Mouse (Mus musculus): ENCODE measurements around the gene Hist1h1d.
A peak's percentile ranks its signal among the peaks of the same experiment; 100 is the strongest.
"Not testable (repeated sequence)": the region's sequence is repeated elsewhere in the genome, so short reads cannot be mapped to it uniquely, and the experiment has no call there.

Hist1h1d gene

DNA sequence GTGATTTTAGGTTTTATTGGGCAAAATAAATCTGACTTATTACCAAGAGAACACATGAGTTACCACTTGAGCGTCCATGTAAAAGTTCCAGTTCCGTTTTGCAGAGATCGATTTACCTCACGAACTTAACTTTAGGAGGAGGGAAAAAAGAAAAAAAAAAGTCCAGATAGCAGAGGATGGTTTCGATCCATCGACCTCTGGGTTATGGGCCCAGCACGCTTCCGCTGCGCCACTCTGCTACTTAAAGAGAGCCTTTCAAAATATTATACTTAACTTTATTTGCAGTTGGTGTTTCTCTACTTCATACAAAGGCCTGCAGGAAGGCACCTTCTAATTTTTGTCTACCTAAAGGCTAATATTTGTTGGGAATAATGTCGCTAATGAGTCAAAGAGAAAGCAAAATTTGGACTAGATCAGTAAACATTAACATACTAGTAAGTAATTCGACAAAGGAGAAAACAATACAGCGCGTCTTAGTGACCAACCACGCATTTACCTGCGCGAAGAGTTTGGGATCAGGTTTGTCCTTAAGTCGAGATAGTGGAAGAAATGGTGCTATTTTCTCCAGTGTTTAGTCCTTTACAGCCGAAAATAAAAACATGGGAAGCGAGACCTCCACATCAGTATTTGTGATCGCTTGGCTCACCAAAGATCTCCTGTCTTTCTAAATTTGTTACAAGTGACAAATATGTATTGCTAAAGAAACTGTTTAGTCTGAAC lies 22.7 kb upstream of the Hist1h1d start:
- DNase-seq (ENCODE audit: extremely low spot score, low spot score) = peak; percentile 63

GRCm38 (mm10) chr13:23530901-23531875 lies 21.9 kb upstream of the Hist1h1d start, which contains the start of gene Hist1h4h:
TSS of gene Hist1h4h (plus strand) at chr13:23531050.
- DNase-seq (ENCODE audit: extremely low spot score, low spot score) = peak; percentile 98

DNA sequence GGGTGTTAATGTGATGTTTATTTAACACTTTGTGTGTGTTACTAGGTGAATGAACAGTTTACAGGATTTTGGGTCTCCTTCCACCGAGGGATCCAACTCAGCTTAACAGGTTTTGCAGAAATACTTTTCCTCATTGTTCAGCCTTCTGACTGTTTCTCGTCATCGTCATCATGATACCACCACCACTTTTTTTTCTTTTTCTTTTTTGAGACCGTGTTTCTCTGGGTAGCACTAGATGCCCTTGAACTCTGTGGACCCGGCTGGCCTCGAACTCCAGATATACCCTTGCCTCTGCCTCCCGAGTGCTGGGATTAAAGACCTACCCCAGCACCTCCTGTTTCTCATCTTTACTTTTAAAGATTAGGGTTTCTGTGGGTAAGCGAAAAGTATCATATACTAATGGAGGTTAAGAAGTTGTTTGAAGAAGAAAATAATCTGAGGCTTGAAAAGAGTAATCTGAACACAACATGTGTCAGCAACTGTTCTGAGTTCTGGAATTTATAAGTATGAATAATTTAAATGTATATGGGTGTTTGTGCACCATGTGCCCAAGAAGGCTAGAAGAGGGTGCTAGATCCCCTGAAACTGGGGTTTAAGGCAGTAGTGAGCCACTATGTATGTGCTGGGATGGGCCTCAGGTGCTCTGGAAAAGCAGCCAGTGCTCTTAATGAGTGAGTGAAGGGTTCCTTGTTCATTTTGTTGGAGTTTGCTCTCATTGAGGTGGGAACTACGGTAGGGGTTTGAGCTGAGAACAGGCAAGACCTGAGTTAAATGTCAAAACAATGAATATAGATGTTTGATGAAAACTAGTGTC lies 20.6 kb upstream of the Hist1h1d start:
- peak; percentile 27 for DNase-seq (ENCODE audit: extremely low spot score, low spot score)

DNA sequence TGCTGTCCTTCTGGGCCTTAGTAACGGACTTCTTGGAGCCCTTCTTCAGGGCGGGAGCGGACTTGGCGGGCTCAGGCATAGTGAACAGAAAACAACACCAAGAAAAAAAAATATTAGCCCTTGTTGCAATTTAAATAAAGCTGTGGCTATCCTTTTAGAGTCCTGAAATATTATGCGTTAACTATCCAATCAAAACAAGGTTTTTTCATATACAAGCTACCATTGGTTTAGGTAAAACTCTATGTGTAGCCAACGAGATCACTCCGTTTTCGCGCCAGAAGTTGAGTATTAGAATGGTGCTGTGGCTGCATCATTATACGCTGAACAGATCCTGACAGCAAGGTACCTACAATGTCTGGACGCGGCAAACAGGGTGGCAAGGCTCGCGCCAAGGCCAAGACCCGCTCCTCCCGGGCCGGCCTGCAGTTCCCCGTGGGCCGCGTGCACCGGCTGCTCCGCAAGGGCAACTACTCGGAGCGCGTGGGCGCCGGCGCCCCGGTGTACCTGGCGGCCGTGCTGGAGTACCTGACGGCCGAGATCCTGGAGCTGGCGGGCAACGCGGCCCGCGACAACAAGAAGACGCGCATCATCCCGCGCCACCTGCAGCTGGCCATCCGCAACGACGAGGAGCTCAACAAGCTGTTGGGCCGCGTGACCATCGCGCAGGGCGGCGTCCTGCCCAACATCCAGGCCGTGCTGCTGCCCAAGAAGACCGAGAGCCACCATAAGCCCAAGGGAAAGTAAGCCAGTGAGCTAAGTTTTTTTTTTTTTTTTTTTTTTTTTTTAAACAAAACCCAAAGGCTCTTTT lies 19.3 kb upstream of the Hist1h1d start, which contains the start of gene Hist1h2af:
TSS of gene Hist1h2af (plus strand) at position 347 of the 808 bp plus-strand sequence.
- DNase-seq (ENCODE audit: extremely low spot score, low spot score) = peak; percentile 79

DNA sequence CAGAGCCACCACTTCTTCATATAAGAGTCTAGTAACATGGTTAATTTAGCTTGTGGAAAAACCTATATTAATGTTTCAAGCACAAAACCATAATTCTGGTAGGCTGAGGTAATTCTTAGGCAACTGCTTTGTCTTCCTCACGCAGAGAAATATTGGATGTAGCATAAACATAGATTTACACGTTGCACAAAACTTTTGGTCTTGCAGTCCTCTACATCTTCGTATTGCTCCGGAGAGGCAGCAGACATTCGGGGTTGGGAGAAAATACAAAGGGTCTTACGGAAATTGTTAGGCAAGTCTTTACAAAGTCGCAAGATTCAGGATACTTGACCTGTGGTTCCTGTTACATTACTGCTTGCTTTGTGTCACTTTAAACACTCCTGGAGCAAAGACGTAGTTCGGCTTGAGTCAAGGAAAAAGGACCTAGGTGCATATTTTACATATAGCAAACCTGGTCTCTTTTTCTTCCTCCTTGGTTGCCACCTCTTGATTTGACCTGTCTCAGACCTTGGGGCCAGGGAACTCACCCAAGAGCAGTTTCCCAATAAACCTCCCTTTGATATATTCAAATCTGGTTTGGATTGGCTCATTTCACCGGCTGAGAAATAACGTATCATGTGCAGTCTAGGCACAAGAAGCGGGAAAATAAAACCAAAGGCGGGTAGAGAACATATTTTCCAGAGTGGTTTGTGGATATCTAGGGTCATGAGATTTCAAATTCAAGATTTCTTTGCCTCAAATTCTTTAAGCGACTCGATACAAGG lies 18.5 kb upstream of the Hist1h1d start:
- no peak for DNase-seq (ENCODE audit: extremely low spot score, low spot score)

DNA sequence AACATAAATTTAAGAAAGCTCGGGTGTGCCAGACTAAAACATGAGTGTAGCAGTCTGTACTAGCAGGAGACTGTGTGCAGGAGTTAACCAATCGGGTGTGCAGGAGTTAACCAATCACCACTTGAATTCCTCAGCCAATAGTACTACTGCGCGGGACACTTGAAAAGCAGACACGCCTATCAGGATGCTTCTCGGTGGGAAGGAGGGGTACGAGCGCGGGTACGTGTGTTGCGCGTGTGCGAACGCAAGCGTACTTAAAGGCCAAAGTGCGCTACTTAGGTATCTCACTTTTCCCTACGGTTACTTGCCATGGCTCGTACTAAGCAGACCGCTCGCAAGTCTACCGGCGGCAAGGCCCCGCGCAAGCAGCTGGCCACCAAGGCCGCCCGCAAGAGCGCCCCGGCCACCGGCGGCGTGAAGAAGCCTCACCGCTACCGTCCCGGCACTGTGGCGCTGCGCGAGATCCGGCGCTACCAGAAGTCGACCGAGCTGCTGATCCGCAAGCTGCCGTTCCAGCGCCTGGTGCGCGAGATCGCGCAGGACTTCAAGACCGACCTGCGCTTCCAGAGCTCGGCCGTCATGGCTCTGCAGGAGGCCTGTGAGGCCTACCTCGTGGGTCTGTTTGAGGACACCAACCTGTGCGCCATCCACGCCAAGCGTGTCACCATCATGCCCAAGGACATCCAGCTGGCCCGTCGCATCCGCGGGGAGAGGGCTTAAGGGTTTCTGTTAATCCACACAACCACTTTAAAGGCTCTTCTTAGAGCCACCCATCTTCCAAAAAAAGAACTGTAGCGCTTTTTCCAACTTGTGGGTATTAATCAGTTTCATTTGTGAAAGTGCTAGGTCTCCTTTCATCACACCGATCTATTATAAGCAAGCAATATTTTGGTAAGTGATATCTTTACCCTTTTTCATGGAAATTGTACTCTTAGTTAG lies 17.7 kb upstream of the Hist1h1d start, which contains the start of gene Hist1h3g:
TSS of gene Hist1h3g (plus strand) at position 286 of the 939 bp plus-strand sequence.
- DNase-seq (ENCODE audit: extremely low spot score, low spot score) = peak; percentile 89

DNA sequence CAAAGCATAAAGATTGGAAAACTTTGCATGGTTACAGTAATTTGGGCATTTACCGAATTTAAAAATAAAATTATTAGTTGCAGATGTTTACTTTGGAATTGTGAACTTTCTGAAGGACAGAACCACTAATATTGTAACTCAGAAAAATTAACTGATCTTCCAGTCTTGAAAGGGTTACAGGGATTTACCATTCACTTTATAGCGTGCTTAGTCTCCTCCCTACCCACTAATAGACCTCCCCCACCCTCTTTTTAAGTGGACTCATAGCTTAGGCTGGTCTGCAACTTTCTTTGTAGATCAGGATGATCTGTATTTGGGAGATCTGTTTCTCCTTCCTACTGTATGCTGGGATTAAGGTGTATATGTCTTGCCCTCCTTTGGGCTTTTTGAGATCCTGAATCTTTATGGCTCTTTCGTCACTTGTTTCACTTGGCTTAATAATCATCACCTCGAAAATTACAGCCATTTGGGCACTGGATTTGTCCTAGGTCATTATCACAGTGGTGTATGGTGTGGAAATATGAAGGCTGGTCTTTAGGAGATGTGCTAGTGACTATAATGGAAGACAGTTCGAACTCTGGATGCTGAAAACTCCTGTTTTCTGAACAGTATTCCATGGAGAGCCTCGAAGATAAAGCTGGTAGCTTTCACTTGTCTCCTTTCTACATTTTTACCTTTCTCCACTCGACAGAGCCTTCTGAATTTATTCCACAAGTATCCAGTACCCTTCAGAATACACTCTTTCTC lies 16.8 kb upstream of the Hist1h1d start:
- DNase-seq (ENCODE audit: extremely low spot score, low spot score) = no peak

GRCm38 (mm10) chr13:23537006-23537710 lies 15.9 kb upstream of the Hist1h1d start:
- DNase-seq (ENCODE audit: extremely low spot score, low spot score) = no peak

- DNase-seq (ENCODE audit: extremely low spot score, low spot score) = no peak
These were observed 14.8 kb upstream of the Hist1h1d start for GRCm38 (mm10) chr13:23538249-23538648.

GRCm38 (mm10) chr13:23539821-23540220 lies 13.2 kb upstream of the Hist1h1d start:
- DNase-seq (ENCODE audit: extremely low spot score, low spot score) = not testable (repeated sequence)

DNA sequence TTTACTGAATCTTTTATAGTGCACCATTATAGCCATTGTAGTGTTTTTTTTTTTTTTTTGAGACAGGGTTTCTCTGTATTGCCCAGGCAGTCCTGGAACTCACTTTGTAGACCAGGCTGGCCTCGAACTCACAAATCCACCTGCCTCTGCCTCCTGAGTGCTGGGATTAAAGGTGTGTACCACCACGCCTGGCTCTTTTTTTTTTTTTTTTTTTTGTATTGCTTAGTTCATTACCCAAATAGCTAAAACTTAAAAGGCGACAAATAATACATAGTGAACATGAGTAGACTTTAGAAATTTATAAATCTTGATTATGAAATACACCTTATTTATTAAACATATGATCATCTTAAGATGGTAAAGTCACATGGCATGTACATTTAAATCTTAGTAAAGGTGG lies 11.6 kb upstream of the Hist1h1d start:
- DNase-seq (ENCODE audit: extremely low spot score, low spot score) = no peak

- DNase-seq (ENCODE audit: extremely low spot score, low spot score) = not testable (repeated sequence)
These were observed 10.7 kb upstream of the Hist1h1d start for GRCm38 (mm10) chr13:23542225-23542980.

DNA sequence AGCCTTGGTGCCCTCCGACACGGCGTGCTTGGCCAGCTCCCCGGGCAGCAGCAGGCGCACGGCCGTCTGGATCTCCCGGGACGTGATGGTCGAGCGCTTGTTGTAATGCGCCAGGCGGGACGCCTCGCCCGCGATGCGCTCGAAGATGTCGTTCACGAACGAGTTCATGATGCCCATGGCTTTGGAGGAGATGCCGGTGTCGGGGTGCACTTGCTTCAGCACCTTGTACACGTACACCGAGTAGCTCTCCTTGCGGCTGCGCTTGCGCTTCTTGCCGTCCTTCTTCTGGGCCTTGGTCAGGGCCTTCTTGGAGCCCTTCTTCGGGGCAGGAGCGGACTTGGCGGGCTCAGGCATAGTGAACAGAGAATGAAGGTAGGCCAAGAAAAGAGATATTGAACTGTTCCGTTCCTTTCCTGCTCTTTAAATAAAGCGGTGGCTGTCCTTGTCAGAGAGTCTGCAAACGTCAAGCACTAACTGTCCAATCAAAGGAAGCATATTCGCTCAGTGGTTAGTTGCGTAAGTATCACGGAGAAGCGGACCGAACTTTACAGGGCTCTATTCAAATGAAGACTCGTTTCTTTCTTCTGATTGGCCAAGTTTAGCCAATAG lies 10.0 kb upstream of the Hist1h1d start, which contains the start of gene Hist1h2bh:
TSS of gene Hist1h2bh (minus strand) at position 394 of the 609 bp plus-strand sequence.
- DNase-seq (ENCODE audit: extremely low spot score, low spot score) = peak; percentile 83

GRCm38 (mm10) chr13:23543965-23544786 lies 8.9 kb upstream of the Hist1h1d start, which contains the start of gene Hist1h3f:
TSS of gene Hist1h3f (plus strand) at chr13:23544052.
- DNase-seq (ENCODE audit: extremely low spot score, low spot score) = no peak

GRCm38 (mm10) chr13:23544787-23545120 lies 8.3 kb upstream of the Hist1h1d start:
- DNase-seq (ENCODE audit: extremely low spot score, low spot score) = not testable (repeated sequence)
